Mouse (Mus musculus) adrenal gland, postnatal 4 days (tissue): ENCODE results near the gene Drc1. TPM values are rescaled to one million over a fixed set of nuclear protein-coding genes. Genes with fewer than 3 reads are reported as not detected.
A peak's percentile ranks its signal among the peaks of the same experiment; 100 is the strongest.

Source experiments
- DNase-seq, 2 experiments: peaks; one replicate each; pipeline ENCODE4 v3.0.0; 2021 to 2022; ENCODE audit warnings: low spot score in 2 of 2, mixed read lengths in 2 of 2
- long read RNA-seq, 2 experiments: library from polyadenylated mRNA; stranded (forward); transcript quantifications; one replicate each; pipeline ENCODE4 v2.0.0; 2021
- total RNA-seq, 2 experiments: library from RNA; stranded (reverse); gene quantifications; 2 replicates each; pipeline ENCODE4 v1.2.3; 2021

Drc1 gene
- 1 to 10 TPM in 1 of 2 experiments, under 1 TPM in 1; 0.76 to 1.6 TPM for total RNA-seq
- long read RNA-seq, experiment 1, partial matches to known transcripts = 0 of 1 reads
- long read RNA-seq, experiment 1, other reads (novel, unspliced or antisense) = 1 of 1 reads
- long read RNA-seq, experiment 2, partial matches to known transcripts = 0 of 3 reads
- long read RNA-seq, experiment 2, other reads (novel, unspliced or antisense) = 2 of 3 reads

GRCm38 (mm10) chr5:30281291-30281732, at the start of gene Drc1:
TSS of gene Drc1 (plus strand) at chr5:30281388.
- DNase-seq = peak in 1 of 2 experiments; percentile 5

GRCm38 (mm10) chr5:30231891-30232270, 49.3 kb upstream of the Drc1 start:
- DNase-seq = no peak

- DNase-seq = peak; percentile 87 to 97
These were observed 48.8 kb upstream of the Drc1 start, which contains the start of gene Selenoi for GRCm38 (mm10) chr5:30232271-30232971. TSS of gene Selenoi (plus strand) at chr5:30232581.

- no peak for DNase-seq
These were observed 48.1 kb upstream of the Drc1 start for GRCm38 (mm10) chr5:30233042-30233441.

- no peak for DNase-seq
These were observed 47.2 kb upstream of the Drc1 start for GRCm38 (mm10) chr5:30233979-30234378.

- no peak for DNase-seq
These were observed 45.5 kb upstream of the Drc1 start for GRCm38 (mm10) chr5:30235641-30236126.

GRCm38 (mm10) chr5:30238533-30238932, 42.7 kb upstream of the Drc1 start:
- no peak for DNase-seq

- DNase-seq = no peak
These were observed 40.6 kb upstream of the Drc1 start for GRCm38 (mm10) chr5:30240552-30240951.

GRCm38 (mm10) chr5:30242410-30242809, 38.8 kb upstream of the Drc1 start:
- no peak for DNase-seq

- DNase-seq = no peak
These were observed 37.4 kb upstream of the Drc1 start for GRCm38 (mm10) chr5:30243741-30244140.

GRCm38 (mm10) chr5:30245861-30246416, 35.2 kb upstream of the Drc1 start:
- no peak for DNase-seq

- DNase-seq = no peak
These were observed 33.5 kb upstream of the Drc1 start for GRCm38 (mm10) chr5:30247666-30248065.

GRCm38 (mm10) chr5:30255567-30256354, 25.4 kb upstream of the Drc1 start:
- DNase-seq = no peak

- no peak for DNase-seq
These were observed 22.4 kb upstream of the Drc1 start for GRCm38 (mm10) chr5:30258776-30259175.

GRCm38 (mm10) chr5:30270571-30271190, 10.5 kb upstream of the Drc1 start:
- no peak for DNase-seq

GRCm38 (mm10) chr5:30271599-30272281, 9.4 kb upstream of the Drc1 start:
- no peak for DNase-seq

- no peak for DNase-seq
These were observed 4.8 kb upstream of the Drc1 start for GRCm38 (mm10) chr5:30276361-30276760.

GRCm38 (mm10) chr5:30278952-30279351, 2.2 kb upstream of the Drc1 start:
- DNase-seq = no peak

GRCm38 (mm10) chr5:30279446-30279845, 1.7 kb upstream of the Drc1 start:
- no peak for DNase-seq

- DNase-seq = no peak
These were observed 324 bp upstream of the Drc1 start for GRCm38 (mm10) chr5:30280864-30281263.
